32 mouse cellular contexts compared by ENCODE assay signal in the genomic region with DNA sequence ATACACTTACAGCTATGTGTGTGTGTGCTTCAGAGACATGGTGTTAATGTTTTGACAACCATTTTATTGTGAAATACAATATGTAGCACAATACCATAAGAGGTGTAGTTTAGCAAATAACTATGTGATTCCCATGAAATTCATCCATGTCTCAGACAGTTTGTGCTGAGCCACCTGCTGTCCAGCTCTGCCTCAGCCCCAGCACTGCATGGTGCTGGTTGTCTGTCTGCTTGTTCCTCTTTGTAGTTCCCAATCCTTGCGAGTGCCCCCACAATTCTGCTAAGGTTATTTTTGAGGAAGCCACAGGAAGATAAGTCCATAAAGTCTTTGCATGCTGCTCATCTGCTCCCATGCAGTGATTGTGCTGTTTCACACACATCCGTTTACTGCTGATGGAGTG.
DNase-seq lines count a peak whose midpoint lies in the region; ATAC-seq lines count a peak whose summit lies in the region.
"Had no signal": no experiment of that assay in that cellular context is flagged by ENCODE, and none has a peak within 500 bp of the region (broad histone marks: within the 10 kb centered on the region; RNA-seq: fewer than 3 reads in every experiment).

No protein-coding gene starts in this region.

- no peaks in the 10 kb centered on the region for H3K9me3 ChIP-seq in kidney, embryonic 16.5 days (ENCODE audit: low read length)
- no peaks in the 10 kb centered on the region for H3K9me3 ChIP-seq in limb, embryonic 12.5 days
- H3K9me3 ChIP-seq: embryonic facial prominence, embryonic 13.5 days; heart, embryonic 10.5 days; hindbrain, embryonic 13.5 days; limb, embryonic 15.5 days; liver, embryonic 13.5 days; midbrain, embryonic 10.5 days; neural tube, embryonic 12.5 days had no signal

- no peak overlapping the region for H3K9ac ChIP-seq in kidney, embryonic 16.5 days (replicated peaks; ENCODE audit: low read length)
- no peak overlapping the region for H3K9ac ChIP-seq in limb, embryonic 12.5 days (replicated peaks)
- H3K9ac ChIP-seq: embryonic facial prominence, embryonic 13.5 days; forebrain, postnatal 0 days; hindbrain, embryonic 13.5 days; limb, embryonic 15.5 days; liver, embryonic 13.5 days; neural tube, embryonic 12.5 days had no signal

- H3K4me3 ChIP-seq in kidney, embryonic 16.5 days (ENCODE audit: low read length), result no peak overlapping the region
- no peak overlapping the region for H3K4me3 ChIP-seq in limb, embryonic 12.5 days (replicated peaks)
- H3K4me3 ChIP-seq: embryonic facial prominence, embryonic 13.5 days; erythroblast, embryonic 14.5 days; heart, embryonic 10.5 days; hindbrain, embryonic 13.5 days; limb, embryonic 15.5 days; liver, embryonic 13.5 days; midbrain, embryonic 10.5 days; neural tube, embryonic 12.5 days had no signal

- peak overlapping the region; percentile 21 for H3K27ac ChIP-seq in kidney, embryonic 16.5 days (ENCODE audit: low read length)
- H3K27ac ChIP-seq in limb, embryonic 12.5 days, result peak overlapping the region; percentile 92
- H3K27ac ChIP-seq: embryonic facial prominence, embryonic 13.5 days; heart, embryonic 10.5 days; hindbrain, embryonic 13.5 days; liver, embryonic 13.5 days; midbrain, embryonic 10.5 days; neural tube, embryonic 12.5 days had no signal

- H3K36me3 ChIP-seq in kidney, embryonic 16.5 days (ENCODE audit: insufficient read depth, low read length), result no peaks in the 10 kb centered on the region
- no peaks in the 10 kb centered on the region for H3K36me3 ChIP-seq in limb, embryonic 12.5 days
- H3K36me3 ChIP-seq: embryonic facial prominence, embryonic 13.5 days; heart, embryonic 10.5 days; hindbrain, embryonic 13.5 days; limb, embryonic 15.5 days; liver, embryonic 13.5 days; midbrain, embryonic 10.5 days; neural tube, embryonic 12.5 days had no signal

- no peaks in the 10 kb centered on the region for H3K27me3 ChIP-seq in kidney, embryonic 16.5 days (ENCODE audit: insufficient read depth, low read length)
- no peaks in the 10 kb centered on the region for H3K27me3 ChIP-seq in limb, embryonic 12.5 days
- H3K27me3 ChIP-seq: embryonic facial prominence, embryonic 13.5 days; hindbrain, embryonic 13.5 days; limb, embryonic 15.5 days; liver, embryonic 13.5 days; neural tube, embryonic 12.5 days had no signal

- DNase-seq in kidney, adult 11 months, result no peak
- DNase-seq in layer of hippocampus, adult 9-10 months (ENCODE audit: low spot score), result no peak
- DNase-seq: adrenal gland, adult 8-10 months; B cell, adult 2 months; cerebellum, adult 8-10 months; cerebellum, postnatal 25 days; forebrain, postnatal 0 days; gastrocnemius, postnatal 10 days; heart, postnatal 36 days; kidney, adult 18-20 months; kidney, postnatal 25 days; liver, embryonic 13.5 days; lung, adult 18-20 months; lung, postnatal 4 days; right cerebral cortex, adult 18-20 months; spleen, adult 18-20 months; thymus, adult 18-20 months; thymus, postnatal 25 days had no signal

- 21% methylated on average over 2 of the region's 2 CpGs for WGBS in kidney, embryonic 16.5 days
- 58% methylated on average over 2 of the region's 2 CpGs for WGBS in limb, embryonic 12.5 days

- no peak overlapping the region for H3K4me2 ChIP-seq in kidney, embryonic 16.5 days (replicated peaks; ENCODE audit: low read depth, low read length)
- no peak overlapping the region for H3K4me2 ChIP-seq in limb, embryonic 12.5 days
- H3K4me2 ChIP-seq: embryonic facial prominence, embryonic 13.5 days; hindbrain, embryonic 13.5 days; limb, embryonic 15.5 days; liver, embryonic 13.5 days; neural tube, embryonic 12.5 days had no signal

- peak; percentile 62; the same call in 1 of the 2 replicates for ATAC-seq in kidney, embryonic 16.5 days (ENCODE audit: low FRiP score, low TSS enrichment)
- peak; percentile 92 for ATAC-seq in granulocyte monocyte progenitor cell, adult 5-6 weeks (replicated peaks; ENCODE audit: poor library complexity, severe bottlenecking)
- 0 out of 2 replicates have a peak, but pooled peaks have one; percentile 60 for ATAC-seq in limb, embryonic 12.5 days (ENCODE audit: insufficient number of reproducible peaks, insufficient read depth, low FRiP score, low TSS enrichment, low read depth)
- peak; percentile 87 for ATAC-seq in megakaryocyte progenitor cell, adult 5-6 weeks (replicated peaks; ENCODE audit: poor library complexity)
- no peak for ATAC-seq in CD4-positive, CD25-positive, alpha-beta regulatory T cell, adult 4 months
- ATAC-seq: forebrain, postnatal 0 days; lung, postnatal 0 days; midbrain, embryonic 16.5 days had no signal

- peaks cover 19% of the 10 kb centered on the region for H3K4me1 ChIP-seq in kidney, embryonic 16.5 days (ENCODE audit: insufficient read depth, low read length)
- peaks cover 44% of the 10 kb centered on the region for H3K4me1 ChIP-seq in limb, embryonic 12.5 days (replicated peaks)
- H3K4me1 ChIP-seq: heart, embryonic 10.5 days; hindbrain, embryonic 13.5 days; liver, embryonic 13.5 days; midbrain, embryonic 10.5 days had no signal
